Mouse (Mus musculus) splenic B cell, adult 2 months (primary cell): ENCODE measurements around the gene Mybph.

Experiments
- DNase-seq: peaks from one replicate; pipeline ENCODE4 v3.0.0-alpha.2; 2011; ENCODE audit warnings: low read depth, low spot score
- H3K27me3 ChIP-seq: 2 replicates; pipeline ENCODE4 v1.6.1; 2012; ENCODE audit warnings: mild to moderate bottlenecking, low read length, moderate library complexity, mixed read lengths; ENCODE audit not compliant: control insufficient read depth, poor library complexity, insufficient read depth, severe bottlenecking
- H3K36me3 ChIP-seq: 2 replicates; pipeline ENCODE4 v1.6.1; 2012; ENCODE audit warnings: mild to moderate bottlenecking, low read length, moderate library complexity, mixed read lengths; ENCODE audit not compliant: control insufficient read depth, poor library complexity, insufficient read depth, severe bottlenecking

The Mybph gene

GRCm38 (mm10) chr1:134212351-134212750 is 19.1 kb downstream of the Mybph start:
- DNase-seq = no peak
- no peaks in the 10 kb centered on the region for H3K27me3 ChIP-seq
- no peaks in the 10 kb centered on the region for H3K36me3 ChIP-seq

DNA sequence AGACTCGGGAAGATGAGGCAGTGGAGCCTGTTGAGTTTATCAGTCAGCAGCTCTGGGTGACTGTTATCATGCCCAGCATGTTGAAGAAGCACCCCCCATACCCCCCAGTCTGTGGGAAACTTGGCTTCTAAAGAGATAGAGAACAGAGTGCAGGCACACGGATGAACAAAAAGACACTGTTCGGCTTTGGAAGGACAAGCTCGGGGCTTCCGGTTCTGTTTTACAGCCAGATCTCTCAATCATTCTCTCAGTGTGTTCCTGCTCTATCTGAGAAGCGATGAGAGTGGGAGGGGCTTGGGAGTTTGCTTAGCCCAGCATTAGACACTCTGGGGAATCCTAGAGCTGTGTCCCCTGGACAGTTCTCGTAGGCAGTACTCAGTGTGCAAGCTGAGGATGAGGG is 20.2 kb downstream of the Mybph start:
- no peaks in the 10 kb centered on the region for H3K27me3 ChIP-seq
- DNase-seq = no peak
- no peaks in the 10 kb centered on the region for H3K36me3 ChIP-seq

- Histone ChIP-seq H3K27me3 (no peaks in the 10 kb centered on the region), H3K36me3 (no peaks in the 10 kb centered on the region)
- DNase-seq = no peak
These were observed 21.8 kb downstream of the Mybph start for GRCm38 (mm10) chr1:134215059-134215458.

DNA sequence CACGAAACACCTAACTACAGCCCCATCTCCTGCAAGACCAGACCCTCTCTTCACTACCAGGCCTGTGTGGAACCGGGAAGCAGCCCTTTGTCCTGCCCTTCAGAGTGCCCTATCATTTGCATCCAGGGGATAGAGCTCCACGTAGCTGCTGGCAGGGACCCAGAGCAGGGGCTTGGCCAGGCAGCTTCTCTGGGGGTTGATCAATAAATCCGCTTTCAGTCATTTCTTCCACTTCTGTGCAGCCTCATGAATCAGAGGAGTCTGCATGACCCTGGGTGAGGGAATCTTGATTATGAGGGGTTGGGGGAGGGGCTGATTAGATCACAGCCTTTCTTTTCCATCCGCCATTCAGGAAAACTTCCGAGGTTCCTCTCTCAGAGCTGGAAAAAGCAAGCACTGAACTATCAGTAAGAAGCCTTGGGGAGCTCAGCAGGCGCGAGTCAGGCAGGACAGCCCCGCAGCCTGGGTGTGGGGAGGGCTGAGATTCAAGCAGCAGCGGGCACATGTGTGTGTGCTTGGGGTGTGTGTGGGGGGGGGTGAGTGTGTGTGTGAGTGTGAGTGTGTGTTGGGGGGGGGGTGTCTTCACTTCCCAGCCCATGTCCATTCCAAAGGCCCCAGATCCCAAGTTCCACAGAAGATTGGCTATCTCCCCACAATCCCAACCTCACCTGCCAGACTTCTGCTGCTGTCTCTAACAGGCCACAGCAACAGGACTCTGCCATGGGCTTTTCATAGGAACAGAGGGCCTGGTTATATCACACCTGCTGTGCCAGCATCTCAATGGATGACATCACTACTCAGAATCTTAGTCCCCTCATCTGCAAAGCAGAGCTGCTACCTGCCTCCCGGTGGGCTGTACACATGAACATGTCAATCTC is 22.7 kb downstream of the Mybph start:
- no peak for DNase-seq
- H3K27me3 ChIP-seq = no peaks in the 10 kb centered on the region
- no peaks in the 10 kb centered on the region for H3K36me3 ChIP-seq

GRCm38 (mm10) chr1:134216629-134216971 is 23.4 kb downstream of the Mybph start:
- no peak for DNase-seq
- no peaks in the 10 kb centered on the region for H3K27me3 ChIP-seq
- H3K36me3 ChIP-seq = no peaks in the 10 kb centered on the region

DNA sequence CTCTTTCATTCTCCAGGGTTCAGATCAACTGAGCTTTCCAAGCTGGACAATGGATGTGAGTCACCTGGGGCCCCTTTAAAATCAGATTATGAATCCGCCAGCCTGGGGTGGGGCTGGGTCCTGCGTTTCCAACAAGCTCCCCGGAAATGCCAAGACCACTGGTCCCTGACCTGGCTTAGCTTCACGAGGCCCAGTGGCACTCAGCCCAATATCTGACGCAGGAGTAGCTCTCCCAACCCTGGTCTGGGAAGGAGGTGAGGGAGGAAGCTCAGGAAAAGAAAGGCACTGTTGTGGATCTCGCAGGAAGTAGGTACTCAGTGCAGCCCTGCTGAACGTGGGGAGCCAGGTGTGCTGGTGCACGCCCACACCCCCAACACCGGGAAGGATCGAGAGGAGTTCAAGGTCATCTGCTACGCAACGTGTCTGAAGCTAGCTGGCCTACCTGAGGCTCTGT is 23.8 kb downstream of the Mybph start:
- H3K36me3 ChIP-seq = no peaks in the 10 kb centered on the region
- DNase-seq = no peak
- H3K27me3 ChIP-seq = no peaks in the 10 kb centered on the region

DNA sequence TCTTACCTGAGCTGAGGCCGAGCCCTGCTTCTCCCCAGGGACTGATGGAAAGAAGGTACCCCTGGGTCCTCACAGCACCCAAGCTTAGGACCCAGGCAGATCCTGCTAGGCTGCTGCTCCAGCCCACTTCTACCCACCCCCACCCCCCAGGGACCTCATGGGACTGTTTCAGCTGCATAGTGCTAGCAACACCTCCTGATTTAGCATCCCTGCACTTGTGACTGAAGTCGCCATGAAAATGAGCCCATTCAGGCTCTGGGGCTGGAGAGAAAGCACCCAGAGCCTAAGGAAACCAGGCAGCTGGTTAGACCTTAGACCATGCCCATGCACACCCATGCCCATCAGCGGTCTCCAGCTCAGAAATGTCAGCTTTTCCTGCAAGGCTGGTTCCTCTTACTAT is 24.7 kb downstream of the Mybph start:
- Histone ChIP-seq H3K36me3 (no peaks in the 10 kb centered on the region), H3K27me3 (no peaks in the 10 kb centered on the region)
- no peak for DNase-seq

DNA sequence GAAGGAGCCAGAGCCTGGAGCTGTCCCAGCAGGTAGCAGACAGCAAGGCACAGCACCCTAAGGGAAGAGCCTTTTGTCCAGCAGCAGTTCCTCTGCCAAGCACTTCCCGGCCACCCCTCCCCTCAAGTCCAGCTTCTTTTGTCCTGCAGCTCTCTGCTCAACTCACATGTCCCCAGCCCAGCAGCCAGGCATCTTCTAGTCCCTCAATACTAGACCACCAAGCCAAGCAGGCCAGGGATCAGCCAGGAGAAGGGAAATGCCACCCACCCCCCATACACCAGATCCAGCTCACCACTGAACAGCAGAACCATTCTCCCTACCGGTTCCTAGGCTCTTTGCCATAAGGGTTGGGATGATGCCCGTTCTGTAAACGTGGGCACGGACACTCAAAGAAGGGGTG is 26.4 kb downstream of the Mybph start:
- H3K36me3 ChIP-seq = no peaks in the 10 kb centered on the region
- DNase-seq = no peak
- H3K27me3 ChIP-seq = no peaks in the 10 kb centered on the region

- no peak for DNase-seq
- no peaks in the 10 kb centered on the region for H3K27me3 ChIP-seq
These were observed 27.9 kb downstream of the Mybph start for GRCm38 (mm10) chr1:134221172-134221571.

DNA sequence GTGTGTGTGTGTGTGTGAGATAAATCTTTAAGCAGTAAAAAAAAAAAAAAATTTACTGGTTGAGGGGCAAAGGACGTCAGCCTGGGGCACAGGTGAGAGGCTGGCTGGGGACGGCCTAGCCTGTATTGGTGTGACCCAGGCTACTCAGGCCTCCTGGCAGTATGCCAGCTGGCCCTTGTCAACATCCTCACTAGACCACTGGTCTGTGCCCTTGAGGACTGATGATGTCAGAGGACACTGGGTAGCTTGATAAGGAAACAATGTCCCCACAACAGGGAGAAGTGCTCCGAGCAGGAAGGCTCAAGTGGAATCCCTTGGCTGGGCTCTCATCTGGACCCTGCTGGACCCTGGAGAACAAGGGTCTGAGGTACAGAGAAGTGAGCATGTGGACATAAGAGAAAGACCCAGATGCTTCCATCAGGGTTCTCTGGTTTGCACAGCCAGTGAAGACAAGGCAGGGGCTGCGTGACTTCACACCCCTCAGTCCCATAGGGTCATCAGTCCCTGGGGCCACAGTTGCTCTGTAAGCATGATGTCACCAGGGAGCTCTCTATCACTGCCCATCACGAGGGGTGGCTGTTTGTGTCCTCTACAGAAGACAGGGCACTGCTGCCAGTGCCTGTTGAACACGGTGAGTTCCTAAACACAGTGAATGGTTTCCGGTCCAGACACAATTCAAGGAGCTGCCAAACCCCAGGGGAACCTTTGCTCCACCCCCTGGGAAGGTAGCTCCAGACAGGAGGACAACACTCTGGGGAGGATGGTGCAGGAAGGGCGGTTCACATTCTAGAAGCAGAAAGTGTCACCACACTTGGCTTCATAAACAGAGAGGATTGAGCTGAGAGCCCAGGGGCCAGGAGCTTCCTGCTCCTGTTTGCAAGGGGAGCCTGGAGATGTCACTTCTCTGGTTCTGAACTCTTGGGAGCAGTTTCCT is 29.1 kb downstream of the Mybph start:
- Histone ChIP-seq H3K36me3 (no peaks in the 10 kb centered on the region), H3K27me3 (no peaks in the 10 kb centered on the region)
- no peak for DNase-seq

More at GRCm38 (mm10) chr1:134221172-134221571, 27.9 kb downstream of the Mybph start:
- no peaks in the 10 kb centered on the region for H3K36me3 ChIP-seq

GRCm38 (mm10) chr1:134224649-134225227 is 31.5 kb downstream of the Mybph start:
- Histone ChIP-seq H3K36me3 (no peaks in the 10 kb centered on the region), H3K27me3 (no peaks in the 10 kb centered on the region)
- no peak for DNase-seq

GRCm38 (mm10) chr1:134225375-134225774 is 32.1 kb downstream of the Mybph start:
- no peaks in the 10 kb centered on the region for H3K36me3 ChIP-seq
- H3K27me3 ChIP-seq = no peaks in the 10 kb centered on the region
- no peak for DNase-seq

DNA sequence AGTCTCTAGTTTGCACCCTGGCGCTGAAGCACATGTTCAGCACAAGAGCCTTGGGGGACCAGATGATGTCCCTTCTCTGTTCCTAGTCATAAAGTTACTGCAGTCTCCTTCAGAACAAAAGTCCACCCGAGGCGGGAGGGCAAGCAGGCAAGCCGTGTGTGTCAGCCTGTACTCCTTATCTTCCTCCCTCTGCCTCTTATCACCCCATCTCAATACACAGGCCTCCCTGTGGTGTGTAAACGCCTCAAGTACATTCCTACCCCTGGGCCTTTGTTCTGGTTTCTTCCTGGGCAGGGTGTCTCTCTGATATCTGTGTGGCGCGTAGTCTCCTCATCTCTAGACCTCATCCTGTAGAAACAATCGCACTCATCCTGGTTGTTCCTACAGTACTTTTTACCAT is 33.5 kb downstream of the Mybph start:
- H3K36me3 ChIP-seq = no peaks in the 10 kb centered on the region
- no peaks in the 10 kb centered on the region for H3K27me3 ChIP-seq
- DNase-seq = no peak

- no peak for DNase-seq
- no peaks in the 10 kb centered on the region for H3K27me3 ChIP-seq
- H3K36me3 ChIP-seq = no peaks in the 10 kb centered on the region
These were observed 36.7 kb downstream of the Mybph start for GRCm38 (mm10) chr1:134229806-134230575.
